Mouse (Mus musculus) thymus, postnatal 4 days (tissue): ENCODE measurements around the gene Islr.

Experiments
- DNase-seq: peaks from one replicate; pipeline ENCODE4 v3.0.0; 2021

Islr gene

DNA sequence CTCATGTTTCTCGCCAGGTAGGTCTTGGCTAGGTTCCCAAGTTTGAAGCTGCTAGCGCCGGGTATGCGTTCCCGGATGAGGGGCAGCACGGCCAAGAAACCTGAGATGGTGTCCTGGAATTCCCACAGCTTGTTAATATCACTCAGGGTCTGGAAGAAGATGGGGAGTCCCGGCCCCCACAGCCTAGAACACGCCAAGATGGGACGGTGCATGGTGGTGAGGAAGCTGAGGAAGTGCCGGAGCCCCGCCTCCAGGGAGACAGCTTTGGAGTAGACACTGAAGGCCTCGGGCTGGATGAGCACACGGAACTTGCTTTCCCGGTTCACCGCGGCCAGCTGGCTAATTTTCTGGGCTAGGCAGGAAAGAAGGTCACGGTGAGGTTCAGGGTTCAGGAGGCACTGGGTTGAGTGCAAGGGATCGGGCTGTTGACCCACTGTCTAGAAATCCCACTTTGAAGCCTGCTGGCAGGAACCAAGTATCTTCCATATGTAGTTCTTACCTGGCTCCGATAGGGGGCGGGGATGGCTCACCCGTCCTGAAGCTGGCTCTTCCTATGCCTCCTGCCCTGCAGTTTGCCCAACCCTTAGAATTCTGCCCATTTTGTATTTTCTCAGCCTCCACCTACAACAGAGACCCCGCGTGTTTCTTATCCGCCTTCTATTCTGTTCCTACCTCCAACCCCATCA, 16.3 kb upstream of the Islr start:
- peak; percentile 74 for DNase-seq

- no peak for DNase-seq
These were observed 14.4 kb upstream of the Islr start for GRCm38 (mm10) chr9:58218539-58218938.

GRCm38 (mm10) chr9:58216402-58216801, 12.3 kb upstream of the Islr start:
- DNase-seq: peak; percentile 72

GRCm38 (mm10) chr9:58214519-58215180, 10.5 kb upstream of the Islr start:
- DNase-seq: no peak

GRCm38 (mm10) chr9:58213865-58214264, 9.8 kb upstream of the Islr start:
- peak; percentile 30 for DNase-seq

DNA sequence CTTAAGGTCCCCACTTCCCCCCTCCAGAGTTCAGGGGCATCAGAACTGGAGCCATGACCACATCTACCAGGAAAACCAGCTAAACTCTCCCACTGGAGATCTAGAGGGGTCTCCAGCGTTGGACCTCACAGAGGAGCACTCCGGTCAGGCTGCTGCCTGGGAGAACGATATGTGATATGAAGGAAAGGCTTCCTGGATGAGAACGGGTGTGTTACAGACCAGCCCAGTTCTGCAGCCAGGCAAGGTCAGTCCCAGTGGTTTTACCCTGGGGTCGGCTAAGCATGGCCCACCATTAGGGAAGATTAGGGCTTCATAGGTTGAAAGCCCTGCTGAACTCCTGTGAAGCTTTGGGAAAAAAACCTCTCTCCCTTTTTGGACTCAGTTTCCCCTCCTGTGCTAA, 9.3 kb upstream of the Islr start:
- no peak for DNase-seq

DNA sequence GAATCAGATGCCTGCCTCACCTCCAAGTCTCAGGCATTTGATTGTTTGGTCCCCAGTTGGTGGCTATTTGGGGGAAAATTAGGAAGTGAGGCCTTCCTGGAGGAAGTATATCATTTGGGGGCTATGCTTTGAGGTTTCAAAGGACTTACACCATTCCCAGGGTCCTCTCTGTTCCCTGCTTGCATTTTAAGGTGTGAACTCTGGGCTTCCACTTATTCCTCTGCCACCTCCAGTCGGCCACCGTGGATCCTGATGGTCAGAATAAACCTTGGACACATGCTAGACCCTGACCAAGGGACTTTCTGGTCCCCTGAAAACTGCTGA, 6.2 kb upstream of the Islr start:
- no peak for DNase-seq

DNA sequence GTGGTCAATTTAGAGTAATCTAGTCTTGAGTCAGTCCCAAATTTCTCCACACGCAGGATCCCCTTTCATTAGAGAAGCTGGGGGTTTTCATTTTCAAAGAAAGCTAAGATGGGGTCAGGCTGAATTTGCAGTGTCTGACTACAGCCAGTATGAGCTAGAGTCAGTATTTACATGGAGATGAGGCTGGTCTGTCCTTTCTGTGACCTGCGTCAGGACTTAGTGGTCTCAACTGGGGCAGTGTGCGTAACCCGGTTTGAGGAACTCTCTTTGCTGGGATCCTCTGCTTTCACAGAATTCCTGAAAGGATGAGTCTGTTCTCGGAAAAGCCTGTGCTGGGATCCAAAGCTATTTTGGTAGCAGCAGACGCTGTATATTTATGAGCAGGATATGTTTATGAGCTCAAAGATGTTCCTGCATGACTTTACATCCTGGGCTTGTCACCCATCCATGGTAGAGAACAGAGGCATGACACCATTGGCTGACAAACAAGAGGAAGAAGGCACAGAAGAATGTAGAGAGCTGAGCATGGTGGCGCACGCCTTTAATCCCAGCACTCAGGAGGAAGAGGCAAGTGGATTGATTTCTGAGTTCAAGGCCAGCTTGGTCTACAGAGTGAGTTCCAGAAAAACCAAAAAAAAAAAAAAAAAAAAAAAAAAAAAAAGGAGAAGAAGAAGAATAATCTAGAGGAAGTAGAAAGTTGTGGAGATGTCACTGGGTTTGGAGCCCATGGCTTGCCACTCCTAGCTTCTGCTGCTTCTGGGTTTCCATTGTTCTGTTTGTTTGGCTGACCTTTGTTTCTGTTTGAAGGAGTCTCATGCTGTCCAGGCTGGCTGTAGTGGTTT, 5.6 kb upstream of the Islr start:
- DNase-seq: no peak

GRCm38 (mm10) chr9:58206013-58206412, 1.9 kb upstream of the Islr start:
- DNase-seq: no peak

GRCm38 (mm10) chr9:58204448-58205000, 418 bp upstream of the Islr start:
- DNase-seq: peak; percentile 96

GRCm38 (mm10) chr9:58202676-58203453, 1.2 kb downstream of the Islr start:
- DNase-seq: no peak

GRCm38 (mm10) chr9:58201861-58202549, 2.1 kb downstream of the Islr start:
- no peak for DNase-seq

- no peak for DNase-seq
These were observed 2.8 kb downstream of the Islr start for GRCm38 (mm10) chr9:58201091-58201842.

DNA sequence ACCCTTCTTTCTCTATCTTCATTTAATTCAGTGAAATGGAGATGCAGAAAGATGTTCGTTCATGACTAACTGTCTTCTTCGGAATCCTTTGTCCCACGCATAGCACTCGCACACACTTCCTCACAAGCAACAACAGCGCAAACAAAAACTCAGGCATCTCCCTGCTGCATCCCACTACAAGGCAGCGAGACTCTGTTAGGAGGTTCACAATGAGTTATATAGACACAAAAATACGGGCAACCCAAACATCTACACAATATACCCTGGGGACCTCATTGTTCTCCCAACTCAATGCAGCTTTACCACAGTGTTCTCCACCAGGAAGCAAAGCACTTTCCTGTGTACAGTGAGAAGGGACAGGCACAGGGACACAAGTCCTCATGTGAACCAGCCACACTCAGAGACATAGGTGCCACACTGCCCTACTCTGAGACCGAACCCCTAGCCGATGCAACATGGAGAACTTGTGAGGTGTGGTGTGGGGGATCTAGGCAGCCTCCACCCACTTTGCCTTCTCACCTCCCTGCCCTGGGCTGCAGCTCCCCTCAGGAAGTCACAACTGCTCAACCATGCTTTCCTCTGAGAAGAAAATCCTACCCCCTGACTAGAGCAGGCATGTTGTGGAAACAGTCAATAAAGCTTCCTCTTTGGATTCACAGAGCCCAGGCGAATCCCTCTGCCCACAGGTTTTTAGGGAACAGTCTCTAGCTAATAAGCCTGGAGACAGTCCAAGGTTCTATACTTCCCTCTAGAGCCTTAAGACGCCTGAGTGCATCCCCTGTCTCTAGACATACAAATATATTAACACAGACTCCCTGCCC, 3.6 kb downstream of the Islr start:
- DNase-seq: no peak

GRCm38 (mm10) chr9:58199381-58200269, 4.5 kb downstream of the Islr start:
- DNase-seq: no peak

GRCm38 (mm10) chr9:58198801-58199371, 5.2 kb downstream of the Islr start:
- DNase-seq: peak; percentile 72

DNA sequence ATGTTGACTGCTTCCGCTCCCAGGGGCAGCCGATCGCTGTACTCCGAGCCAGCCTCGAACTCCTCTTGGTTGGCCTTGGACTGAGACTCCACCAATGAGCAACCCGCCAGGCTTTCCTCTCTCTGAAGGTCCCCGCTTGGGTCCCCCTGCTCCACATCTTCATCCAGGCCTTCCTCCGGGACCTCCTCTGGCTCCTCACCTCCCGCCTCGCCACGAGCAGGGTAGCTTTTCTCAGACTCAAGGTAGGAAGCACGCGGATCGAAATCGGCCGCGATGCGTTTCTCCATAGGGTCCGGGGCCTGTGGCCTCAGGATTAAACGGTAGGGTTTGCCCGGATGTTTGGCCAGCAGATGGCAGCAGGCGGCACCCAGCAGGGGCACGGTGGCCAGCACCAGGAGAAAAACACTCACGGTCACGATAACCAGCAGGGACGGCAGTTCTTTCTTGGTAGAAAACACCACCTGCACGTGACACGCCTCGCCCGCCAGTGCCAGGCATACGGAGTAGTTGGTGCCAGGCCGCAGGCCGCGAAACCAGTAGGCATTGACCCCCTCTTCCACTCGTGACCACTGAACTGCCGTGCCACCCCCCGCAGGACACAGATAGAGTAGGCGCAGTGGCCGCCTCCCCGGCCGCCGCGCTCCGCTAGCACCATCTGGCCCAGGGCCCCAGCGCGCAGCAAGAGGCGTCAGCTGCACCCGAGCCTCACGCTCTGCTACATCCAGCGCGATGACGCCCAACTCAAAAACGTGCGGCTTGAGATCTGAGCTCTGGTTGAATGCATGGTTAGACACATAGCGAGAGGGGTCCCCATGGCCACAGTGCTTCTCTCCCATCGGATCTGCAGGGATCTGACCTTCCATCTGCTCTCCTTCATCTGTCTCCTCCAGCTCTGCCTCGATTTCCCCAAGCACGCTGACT, 6.1 kb downstream of the Islr start:
- DNase-seq: peak; percentile 68
